10 mouse cellular contexts compared by ENCODE assay signal in genomic region chr2:33760571-33760991, GRCm38 (mm10).
DNase-seq lines count a peak whose midpoint lies in the region; ATAC-seq and TF ChIP-seq lines count a peak whose summit lies in the region.
"Had no signal": no experiment of that assay in that cellular context is flagged by ENCODE, and none has a peak within 500 bp of the region (broad histone marks: within the 10 kb centered on the region; RNA-seq: fewer than 3 reads in every experiment).

No protein-coding gene starts in this region.

- no peaks in the 10 kb centered on the region for H3K9me3 ChIP-seq in midbrain, embryonic 14.5 days (ENCODE audit: control insufficient read depth, low read length)
- H3K9me3 ChIP-seq in midbrain, embryonic 11.5 days (ENCODE audit: control insufficient read depth, low read length) = no peaks in the 10 kb centered on the region
- H3K9me3 ChIP-seq: limb, embryonic 12.5 days had no signal

- H3K9ac ChIP-seq in midbrain, embryonic 14.5 days (replicated peaks; ENCODE audit: low read length) = no peak overlapping the region
- no peak overlapping the region for H3K9ac ChIP-seq in midbrain, embryonic 11.5 days (ENCODE audit: low read length)
- H3K9ac ChIP-seq: limb, embryonic 12.5 days had no signal

- no peak overlapping the region for H3K4me2 ChIP-seq in midbrain, embryonic 14.5 days (ENCODE audit: low read length)
- H3K4me2 ChIP-seq in midbrain, embryonic 11.5 days = no peak overlapping the region
- H3K4me2 ChIP-seq: limb, embryonic 12.5 days had no signal

- ATAC-seq in midbrain, embryonic 14.5 days (ENCODE audit: low FRiP score, low TSS enrichment) = no peak
- ATAC-seq in midbrain, embryonic 11.5 days (ENCODE audit: low FRiP score) = no peak
- ATAC-seq in megakaryocyte-erythroid progenitor cell, adult 5-6 weeks (replicated peaks; ENCODE audit: low FRiP score, low TSS enrichment, poor library complexity, severe bottlenecking) = no peak

- H3K4me1 ChIP-seq in midbrain, embryonic 14.5 days (ENCODE audit: control insufficient read depth, insufficient read depth, low read length) = peaks cover 24% of the 10 kb centered on the region
- H3K4me1 ChIP-seq in midbrain, embryonic 11.5 days (ENCODE audit: control insufficient read depth, insufficient read depth, low read length) = peaks cover 6% of the 10 kb centered on the region; the same call in 1 of the 2 replicates

- peak overlapping the region; percentile 45 for H3K27ac ChIP-seq in midbrain, embryonic 14.5 days (replicated peaks; ENCODE audit: low read depth, low read length)
- H3K27ac ChIP-seq in midbrain, embryonic 11.5 days (ENCODE audit: low read depth, low read length) = no peak overlapping the region
- H3K27ac ChIP-seq: limb, embryonic 12.5 days had no signal

- no peak for TF ChIP-seq POLR2A in brain, embryonic 14.5 days (IDR thresholded peaks at IDR 0.05; ENCODE audit: borderline replicate concordance, extremely low read depth, insufficient read depth, insufficient read length, poor library complexity, severe bottlenecking)

- intact Hi-C loops in left cerebral cortex, postnatal 36 days (cut with DNase I) = no loop called here

- H3K27me3 ChIP-seq in midbrain, embryonic 14.5 days (ENCODE audit: control insufficient read depth, insufficient read depth, low read length) = no peaks in the 10 kb centered on the region
- H3K27me3 ChIP-seq in midbrain, embryonic 11.5 days (ENCODE audit: control insufficient read depth, insufficient read depth, low read length) = no peaks in the 10 kb centered on the region
- H3K27me3 ChIP-seq: limb, embryonic 12.5 days had no signal

- 78% methylated on average over 13 of the region's 13 CpGs for WGBS in midbrain, embryonic 14.5 days
- WGBS in midbrain, embryonic 11.5 days = 91% methylated on average over 13 of the region's 13 CpGs

- peaks cover 8% of the 10 kb centered on the region for H3K36me3 ChIP-seq in midbrain, embryonic 14.5 days (ENCODE audit: control insufficient read depth, insufficient read depth, low read length)
- no peaks in the 10 kb centered on the region for H3K36me3 ChIP-seq in midbrain, embryonic 11.5 days (ENCODE audit: control insufficient read depth, insufficient read depth, low read length)

- DNase-seq in cerebellum, postnatal 10 days = peak; percentile 70 to 77
- DNase-seq in cerebellum, adult 8-10 months = no peak
- no peak for DNase-seq in midbrain, embryonic 14.5 days
- no peak for DNase-seq in midbrain, embryonic 11.5 days (ENCODE audit: low spot score, missing footprints)
- peak; percentile 55 for DNase-seq in brain, embryonic 14.5 days (ENCODE audit: low read depth)
- DNase-seq in left cerebral cortex, postnatal 36 days (ENCODE audit: low spot score in 2 of 2) = peak; percentile 39 to 41
- DNase-seq in testis, postnatal 10 days (ENCODE audit: low spot score) = no peak
- DNase-seq: lung, postnatal 10 days had no signal

- TF ChIP-seq CTCF in brain, embryonic 14.5 days (IDR thresholded peaks at IDR 0.05; ENCODE audit: borderline replicate concordance, extremely low read depth, insufficient read depth, insufficient read length) = no peak

- no peak overlapping the region for H3K4me3 ChIP-seq in midbrain, embryonic 14.5 days (replicated peaks; ENCODE audit: low read depth, low read length)
- H3K4me3 ChIP-seq in midbrain, embryonic 11.5 days (ENCODE audit: low read depth, low read length) = no peak overlapping the region
- H3K4me3 ChIP-seq: limb, embryonic 12.5 days had no signal

Comparison
In these comparisons a context has a peak if more than half of its experiments do, and no peak if none do; other contexts are left out.
1. DNase-seq: peak in cerebellum, postnatal 10 days (2 of 2), brain, embryonic 14.5 days (single experiment) and left cerebral cortex, postnatal 36 days (2 of 2); none in cerebellum, adult 8-10 months (single experiment), midbrain, embryonic 14.5 days (single experiment), midbrain, embryonic 11.5 days (single experiment) and testis, postnatal 10 days (single experiment).